Mouse (Mus musculus) G1E (cell line): ENCODE data around the gene Btc.

Source experiments
- CTCF ChIP-seq: IDR thresholded peaks from 2 replicates; pipeline ENCODE4 v1.5.1; 2012; ENCODE audit warnings: low read depth, low read length, inconsistent platforms, mixed read lengths
- POLR2AphosphoS5 ChIP-seq: IDR thresholded peaks from 2 replicates; pipeline ENCODE4 v1.6.1; 2012; ENCODE audit warnings: low read depth, low read length, inconsistent platforms; ENCODE audit not compliant: insufficient replicate concordance

- no peak for TF ChIP-seq CTCF
- TF ChIP-seq POLR2AphosphoS5 = no peak
Measured at GRCm38 (mm10) chr5:91321840-91322239, 81.0 kb downstream of the Btc start.
